Mouse (Mus musculus): ENCODE data around the gene Cyp2d11. TPM values are rescaled to one million over a fixed set of nuclear protein-coding genes. Genes with fewer than 3 reads are reported as not detected.

Gene Cyp2d11
- polyA plus RNA-seq, 1 experiment = not detected

- no peak for TF ChIP-seq FOSL1 (IDR thresholded peaks at IDR 0.05; ENCODE audit: insufficient read depth, low read length, poor library complexity, severe bottlenecking)
- no peak for TF ChIP-seq USF1 (IDR thresholded peaks at IDR 0.05; ENCODE audit: low read depth)
- no peak for TF ChIP-seq MYOG (IDR thresholded peaks at IDR 0.05; ENCODE audit: control insufficient read depth, extremely low read depth, insufficient read length)
- no peak for TF ChIP-seq MAX (IDR thresholded peaks at IDR 0.05)
- TF ChIP-seq MYOD1 (IDR thresholded peaks at IDR 0.05; ENCODE audit: control insufficient read depth, insufficient read length, low read depth) = no peak
- TF ChIP-seq CEBPB (IDR thresholded peaks at IDR 0.05; ENCODE audit: low read depth) = no peak
- no peak for TF ChIP-seq CTCF (IDR thresholded peaks at IDR 0.05; ENCODE audit: control insufficient read depth, insufficient read depth, insufficient read length)
- H3K27me3 ChIP-seq (ENCODE audit: control insufficient read depth, insufficient read depth, insufficient read length) = no peaks in the 10 kb centered on the region
Observed at GRCm38 (mm10) chr15:82339634-82340254, 54.1 kb downstream of the Cyp2d11 start.

More at GRCm38 (mm10) chr15:82339634-82340254, 54.1 kb downstream of the Cyp2d11 start:
- H3K36me3 ChIP-seq (ENCODE audit: control insufficient read depth, insufficient read depth) = peaks cover 9% of the 10 kb centered on the region
- no peaks in the 10 kb centered on the region for H3K79me3 ChIP-seq (ENCODE audit: low read depth)
- H3K4me3 ChIP-seq (ENCODE audit: insufficient read depth, poor library complexity, severe bottlenecking) = no peak overlapping the region
- H3K79me2 ChIP-seq (ENCODE audit: control insufficient read depth, insufficient read depth) = peaks cover 10% of the 10 kb centered on the region
- no peak overlapping the region for H3ac ChIP-seq (ENCODE audit: control insufficient read depth, insufficient read length, low read depth)

Small RNA genes within 50 kb of the gene (microRNA-seq; reads per million reads assigned to microRNA genes)
- gene Gm25990 (ENCODE audit: borderline microRNAs expressed) = not detected
- gene Gm27331 (ENCODE audit: borderline microRNAs expressed) = not detected
- gene Mir7684 (ENCODE audit: borderline microRNAs expressed) = not detected

Other genes with a start within 250 kb of the Cyp2d11 start
- gene Srebf2, start 246.8 kb downstream of the Cyp2d11 start, polyA plus RNA-seq (2012; fragmentation: generic; extraction: Trizol) = 180 TPM
- gene Shisa8, start 181.2 kb downstream of the Cyp2d11 start, polyA plus RNA-seq (2012; fragmentation: generic; extraction: Trizol) = 0.06 TPM
- gene Tnfrsf13c, start 169.7 kb downstream of the Cyp2d11 start, polyA plus RNA-seq (2012; fragmentation: generic; extraction: Trizol) = 0.16 TPM
- gene Cenpm, start 149.3 kb downstream of the Cyp2d11 start, polyA plus RNA-seq (2012; fragmentation: generic; extraction: Trizol) = 46.3 TPM
- not detected for gene 1500009C09Rik, start 141.6 kb downstream of the Cyp2d11 start, polyA plus RNA-seq (2012; fragmentation: generic; extraction: Trizol)
- gene Sept3, start 119.1 kb downstream of the Cyp2d11 start, polyA plus RNA-seq (2012; fragmentation: generic; extraction: Trizol) = 0.06 TPM
- gene Wbp2nl, start 95.1 kb downstream of the Cyp2d11 start, polyA plus RNA-seq (2012; fragmentation: generic; extraction: Trizol) = not detected
- gene Naga, start 55.1 kb downstream of the Cyp2d11 start, polyA plus RNA-seq (2012; fragmentation: generic; extraction: Trizol) = 20.9 TPM
- gene Pheta2, start 55.1 kb downstream of the Cyp2d11 start, polyA plus RNA-seq (2012; fragmentation: generic; extraction: Trizol) = 0.02 TPM
- 481 TPM for gene Smdt1, start 55.1 kb downstream of the Cyp2d11 start, polyA plus RNA-seq (2012; fragmentation: generic; extraction: Trizol)
- 385 TPM for gene Ndufa6, start 39.7 kb downstream of the Cyp2d11 start, polyA plus RNA-seq (2012; fragmentation: generic; extraction: Trizol)
- 0.06 TPM for gene Cyp2d22, start 13.8 kb downstream of the Cyp2d11 start, polyA plus RNA-seq (2012; fragmentation: generic; extraction: Trizol)
- not detected for gene Cyp2d10, start 13.2 kb upstream of the Cyp2d11 start, polyA plus RNA-seq (2012; fragmentation: generic; extraction: Trizol)
- gene Cyp2d9, start 39.4 kb upstream of the Cyp2d11 start, polyA plus RNA-seq (2012; fragmentation: generic; extraction: Trizol) = not detected
- not detected for gene Cyp2d12, start 161.1 kb upstream of the Cyp2d11 start, polyA plus RNA-seq (2012; fragmentation: generic; extraction: Trizol)
- not detected for gene Cyp2d34, start 226.9 kb upstream of the Cyp2d11 start, polyA plus RNA-seq (2012; fragmentation: generic; extraction: Trizol)

Data from C2C12 (cell line).